Mouse (Mus musculus): ENCODE data around the gene Cct4.

- no peak for TF ChIP-seq CTCF (IDR thresholded peaks at IDR 0.05; ENCODE audit: low read depth)
- no peak for TF ChIP-seq EP300 (optimal IDR thresholded peaks at IDR 0.05)
These were observed 11.1 kb upstream of the Cct4 start for GRCm38 (mm10) chr11:22979221-22979620.

Data from stomach, postnatal 0 days (tissue).